Comparison of ENCODE assay signal across 9 mouse cellular contexts in the genomic region with DNA sequence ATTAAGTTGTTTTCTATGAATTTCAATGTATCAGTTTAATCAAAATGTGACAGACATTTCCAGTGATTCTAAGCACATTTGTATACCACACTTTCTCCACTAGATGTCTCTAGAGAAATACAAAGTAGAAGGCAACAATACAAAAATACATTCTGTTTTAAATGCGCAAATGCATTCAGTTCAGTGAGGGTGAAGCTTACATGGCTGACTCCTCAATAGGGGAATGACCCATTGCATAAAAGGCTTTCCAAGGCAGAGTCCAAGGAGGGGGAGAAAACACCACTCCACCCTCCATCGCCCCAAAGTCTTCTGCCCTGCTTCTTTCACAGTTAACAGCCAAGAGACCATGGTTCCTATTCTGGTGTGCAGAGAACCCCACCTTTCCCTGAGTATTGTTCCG. TPM values are rescaled to one million over a fixed set of nuclear protein-coding genes. Genes with fewer than 3 reads are reported as not detected.
DNase-seq lines count a peak whose midpoint lies in the region; ATAC-seq lines count a peak whose summit lies in the region.
"Had no signal": no experiment of that assay in that cellular context is flagged by ENCODE, and none has a peak within 500 bp of the region (broad histone marks: within the 10 kb centered on the region; RNA-seq: fewer than 3 reads in every experiment).

No protein-coding gene starts in this region.

- H3K4me1 ChIP-seq in kidney, embryonic 16.5 days (ENCODE audit: insufficient read depth, low read length), result peaks cover 19% of the 10 kb centered on the region
- H3K4me1 ChIP-seq in hindbrain, embryonic 16.5 days (ENCODE audit: control insufficient read depth, insufficient read depth, low read depth, low read length), result peaks cover 6% of the 10 kb centered on the region

- ATAC-seq in kidney, embryonic 16.5 days (ENCODE audit: low FRiP score, low TSS enrichment), result peak; percentile 29; the same call in 1 of the 2 replicates
- peak; percentile 64 for ATAC-seq in hindbrain, embryonic 16.5 days

- no peak overlapping the region for H3K4me2 ChIP-seq in kidney, embryonic 16.5 days (replicated peaks; ENCODE audit: low read depth, low read length)
- H3K4me2 ChIP-seq in hindbrain, embryonic 16.5 days (ENCODE audit: low read length), result no peak overlapping the region

- H3K9me3 ChIP-seq in kidney, embryonic 16.5 days (ENCODE audit: low read length), result no peaks in the 10 kb centered on the region
- no peaks in the 10 kb centered on the region for H3K9me3 ChIP-seq in hindbrain, embryonic 16.5 days (ENCODE audit: control insufficient read depth, low read length)

- no peak overlapping the region for H3K27ac ChIP-seq in kidney, embryonic 16.5 days (ENCODE audit: low read length)
- no peak overlapping the region for H3K27ac ChIP-seq in hindbrain, embryonic 16.5 days (ENCODE audit: low read depth, low read length)

- DNase-seq in kidney, adult 8-10 months, result no peak
- DNase-seq in CD4-positive, CD25-positive, alpha-beta regulatory T cell, adult 2 months (ENCODE audit: low read depth, low spot score), result peak; percentile 42
- DNase-seq in NIH3T3 (ENCODE audit: low read depth), result peak; percentile 74
- no peak for DNase-seq in testis, postnatal 10 days (ENCODE audit: low spot score)
- DNase-seq in spleen, adult 12 weeks (ENCODE audit: low spot score), result no peak
- no peak for DNase-seq in urinary bladder, postnatal 25 days (ENCODE audit: low spot score)
- DNase-seq: adrenal gland, adult 8-10 months had no signal

- 69% methylated on average over 3 of the region's 3 CpGs for WGBS in kidney, embryonic 16.5 days
- WGBS in hindbrain, embryonic 16.5 days, result 64% methylated on average over 3 of the region's 3 CpGs

- no peaks in the 10 kb centered on the region for H3K27me3 ChIP-seq in kidney, embryonic 16.5 days (ENCODE audit: insufficient read depth, low read length)
- H3K27me3 ChIP-seq in hindbrain, embryonic 16.5 days (replicated peaks; ENCODE audit: control insufficient read depth, insufficient read depth, low read length), result no peaks in the 10 kb centered on the region

- no peaks in the 10 kb centered on the region for H3K36me3 ChIP-seq in kidney, embryonic 16.5 days (ENCODE audit: insufficient read depth, low read length)
- no peaks in the 10 kb centered on the region for H3K36me3 ChIP-seq in hindbrain, embryonic 16.5 days (ENCODE audit: control insufficient read depth, insufficient read depth, low read length)

- no peak overlapping the region for H3K4me3 ChIP-seq in kidney, embryonic 16.5 days (ENCODE audit: low read length)
- no peak overlapping the region for H3K4me3 ChIP-seq in hindbrain, embryonic 16.5 days (ENCODE audit: low read length)

- H3K9ac ChIP-seq in kidney, embryonic 16.5 days (replicated peaks; ENCODE audit: low read length), result no peak overlapping the region
- H3K9ac ChIP-seq in hindbrain, embryonic 16.5 days (ENCODE audit: low read depth, low read length), result no peak overlapping the region

RNA-seq across cellular contexts. Expression of a gene that starts 3.3 kb away (rescaled TPM):
- polyA plus RNA-seq in kidney, embryonic 16.5 days (2015; fragmentation: Nextera tagmentation; extraction: Ambion mirVana), result 108 and 117 TPM in 2 replicates
- polyA plus RNA-seq in hindbrain, embryonic 16.5 days (2015; fragmentation: Nextera tagmentation; extraction: Ambion mirVana), result 27.1 and 49.5 TPM in 2 replicates

Comparison
In these comparisons a context has a peak if more than half of its experiments do, and no peak if none do; other contexts are left out.
1. DNase-seq: peak in CD4-positive, CD25-positive, alpha-beta regulatory T cell, adult 2 months (single experiment) and NIH3T3 (single experiment); none in kidney, adult 8-10 months (0 of 2), testis, postnatal 10 days (single experiment), spleen, adult 12 weeks (single experiment) and urinary bladder, postnatal 25 days (single experiment).